Mouse (Mus musculus): ENCODE results near the gene Pde4c. TPM values are rescaled to one million over a fixed set of nuclear protein-coding genes. Genes with fewer than 3 reads are reported as not detected.

The Pde4c gene
- polyA plus RNA-seq, 1 experiment from 2014 or later, result 0.54 TPM

GRCm38 (mm10) chr8:70786291-70787050, 63.0 kb downstream of the Pde4c start:
- WGBS, result 88% methylated on average over 25 of the region's 25 CpGs
- H3K4me1 ChIP-seq (replicated peaks; ENCODE audit: control insufficient read depth, insufficient read depth, low read length), result peaks cover 8% of the 10 kb centered on the region
- H3K36me3 ChIP-seq (ENCODE audit: control insufficient read depth, insufficient read depth), result peaks cover 17% of the 10 kb centered on the region
- no peak overlapping the region for H3K27ac ChIP-seq (ENCODE audit: low read length)
- no peak overlapping the region for H3K4me3 ChIP-seq (replicated peaks; ENCODE audit: low read length)
- no peaks in the 10 kb centered on the region for H3K9me3 ChIP-seq (ENCODE audit: control insufficient read depth, low read length)
- no peak overlapping the region for H3K9ac ChIP-seq (replicated peaks; ENCODE audit: low read depth, low read length)
- no peak for ATAC-seq
- H3K4me2 ChIP-seq (ENCODE audit: low read length), result no peak overlapping the region
- no peaks in the 10 kb centered on the region for H3K27me3 ChIP-seq (replicated peaks; ENCODE audit: control insufficient read depth, insufficient read depth, low read length)

- H3K4me1 ChIP-seq (replicated peaks; ENCODE audit: control insufficient read depth, insufficient read depth, low read length), result peaks cover 14% of the 10 kb centered on the region
- no peak overlapping the region for H3K27ac ChIP-seq (ENCODE audit: low read length)
- no peaks in the 10 kb centered on the region for H3K27me3 ChIP-seq (replicated peaks; ENCODE audit: control insufficient read depth, insufficient read depth, low read length)
- no peak overlapping the region for H3K9ac ChIP-seq (replicated peaks; ENCODE audit: low read depth, low read length)
- peaks cover 16% of the 10 kb centered on the region for H3K36me3 ChIP-seq (ENCODE audit: control insufficient read depth, insufficient read depth)
- WGBS, result 88% methylated on average over 3 of the region's 3 CpGs
- no peak overlapping the region for H3K4me2 ChIP-seq (ENCODE audit: low read length)
- H3K9me3 ChIP-seq (ENCODE audit: control insufficient read depth, low read length), result no peaks in the 10 kb centered on the region
- no peak overlapping the region for H3K4me3 ChIP-seq (replicated peaks; ENCODE audit: low read length)
- no peak for ATAC-seq
Measured at GRCm38 (mm10) chr8:70787051-70787445, 63.5 kb downstream of the Pde4c start.

GRCm38 (mm10) chr8:70787941-70788667, 64.6 kb downstream of the Pde4c start:
- H3K27ac ChIP-seq (ENCODE audit: low read length), result no peak overlapping the region
- WGBS, result 30% methylated on average over 30 of the region's 30 CpGs
- ATAC-seq, result no peak
- H3K9me3 ChIP-seq (ENCODE audit: control insufficient read depth, low read length), result no peaks in the 10 kb centered on the region
- no peak overlapping the region for H3K4me2 ChIP-seq (ENCODE audit: low read length)
- H3K36me3 ChIP-seq (ENCODE audit: control insufficient read depth, insufficient read depth), result peaks cover 14% of the 10 kb centered on the region
- H3K4me1 ChIP-seq (replicated peaks; ENCODE audit: control insufficient read depth, insufficient read depth, low read length), result peaks cover 21% of the 10 kb centered on the region
- no peak overlapping the region for H3K4me3 ChIP-seq (replicated peaks; ENCODE audit: low read length)
- no peak overlapping the region for H3K9ac ChIP-seq (replicated peaks; ENCODE audit: low read depth, low read length)
- no peaks in the 10 kb centered on the region for H3K27me3 ChIP-seq (replicated peaks; ENCODE audit: control insufficient read depth, insufficient read depth, low read length)

GRCm38 (mm10) chr8:70789046-70789445, 65.5 kb downstream of the Pde4c start:
- H3K4me2 ChIP-seq (ENCODE audit: low read length), result no peak overlapping the region

GRCm38 (mm10) chr8:70790846-70791245, 67.3 kb downstream of the Pde4c start:
- ATAC-seq, result no peak
- Histone ChIP-seq H3K9ac (replicated peaks; ENCODE audit: low read depth, low read length) (peak overlapping the region; percentile 1; the same call in 1 of the 2 replicates), H3K4me2 (ENCODE audit: low read length) (peak overlapping the region; percentile 77), H3K36me3 (ENCODE audit: control insufficient read depth, insufficient read depth) (peaks cover 9% of the 10 kb centered on the region), H3K27ac (ENCODE audit: low read length) (no peak overlapping the region), H3K4me3 (replicated peaks; ENCODE audit: low read length) (no peak overlapping the region), H3K27me3 (replicated peaks; ENCODE audit: control insufficient read depth, insufficient read depth, low read length) (no peaks in the 10 kb centered on the region), H3K4me1 (replicated peaks; ENCODE audit: control insufficient read depth, insufficient read depth, low read length) (peaks cover 24% of the 10 kb centered on the region), H3K9me3 (ENCODE audit: control insufficient read depth, low read length) (no peaks in the 10 kb centered on the region)
- WGBS, result 58% methylated on average over 8 of the region's 8 CpGs

More at GRCm38 (mm10) chr8:70789046-70789445, 65.5 kb downstream of the Pde4c start:
- WGBS, result 85% methylated on average over 10 of the region's 10 CpGs
- Histone ChIP-seq H3K4me1 (replicated peaks; ENCODE audit: control insufficient read depth, insufficient read depth, low read length) (peaks cover 24% of the 10 kb centered on the region), H3K4me3 (replicated peaks; ENCODE audit: low read length) (no peak overlapping the region), H3K9ac (replicated peaks; ENCODE audit: low read depth, low read length) (no peak overlapping the region), H3K27me3 (replicated peaks; ENCODE audit: control insufficient read depth, insufficient read depth, low read length) (no peaks in the 10 kb centered on the region), H3K27ac (ENCODE audit: low read length) (no peak overlapping the region), H3K36me3 (ENCODE audit: control insufficient read depth, insufficient read depth) (peaks cover 11% of the 10 kb centered on the region), H3K9me3 (ENCODE audit: control insufficient read depth, low read length) (no peaks in the 10 kb centered on the region)
- no peak for ATAC-seq

- 83% methylated on average over 7 of the region's 7 CpGs for WGBS
- peaks cover 9% of the 10 kb centered on the region for H3K36me3 ChIP-seq (ENCODE audit: control insufficient read depth, insufficient read depth)
- no peaks in the 10 kb centered on the region for H3K27me3 ChIP-seq (replicated peaks; ENCODE audit: control insufficient read depth, insufficient read depth, low read length)
- peak overlapping the region; percentile 77 for H3K4me2 ChIP-seq (ENCODE audit: low read length)
- H3K27ac ChIP-seq (ENCODE audit: low read length), result no peak overlapping the region
- peak overlapping the region; percentile 61 for H3K4me3 ChIP-seq (replicated peaks; ENCODE audit: low read length)
- ATAC-seq, result no peak
- no peaks in the 10 kb centered on the region for H3K9me3 ChIP-seq (ENCODE audit: control insufficient read depth, low read length)
- H3K4me1 ChIP-seq (replicated peaks; ENCODE audit: control insufficient read depth, insufficient read depth, low read length), result peaks cover 24% of the 10 kb centered on the region
- peak overlapping the region; percentile 81; the same call in 1 of the 2 replicates for H3K9ac ChIP-seq (replicated peaks; ENCODE audit: low read depth, low read length)
Measured at GRCm38 (mm10) chr8:70791294-70791701, 67.8 kb downstream of the Pde4c start.

GRCm38 (mm10) chr8:70791975-70792691, 68.6 kb downstream of the Pde4c start:
- H3K4me1 ChIP-seq (replicated peaks; ENCODE audit: control insufficient read depth, insufficient read depth, low read length), result peaks cover 27% of the 10 kb centered on the region
- peaks cover 4% of the 10 kb centered on the region; the same call in 1 of the 2 replicates for H3K36me3 ChIP-seq (ENCODE audit: control insufficient read depth, insufficient read depth)
- H3K27ac ChIP-seq (ENCODE audit: low read length), result peak overlapping the region; percentile 91
- H3K9ac ChIP-seq (replicated peaks; ENCODE audit: low read depth, low read length), result peak overlapping the region; percentile 81
- H3K27me3 ChIP-seq (replicated peaks; ENCODE audit: control insufficient read depth, insufficient read depth, low read length), result no peaks in the 10 kb centered on the region
- WGBS, result 4% methylated on average over 57 of the region's 58 CpGs
- H3K4me2 ChIP-seq (ENCODE audit: low read length), result peak overlapping the region; percentile 77
- peak overlapping the region; percentile 61 for H3K4me3 ChIP-seq (replicated peaks; ENCODE audit: low read length)
- no peaks in the 10 kb centered on the region for H3K9me3 ChIP-seq (ENCODE audit: control insufficient read depth, low read length)
- peak; percentile 85 for ATAC-seq

- ATAC-seq, result no peak
- peak overlapping the region; percentile 61 for H3K4me3 ChIP-seq (replicated peaks; ENCODE audit: low read length)
- peak overlapping the region; percentile 77 for H3K4me2 ChIP-seq (ENCODE audit: low read length)
- no peaks in the 10 kb centered on the region for H3K36me3 ChIP-seq (ENCODE audit: control insufficient read depth, insufficient read depth)
- H3K9ac ChIP-seq (replicated peaks; ENCODE audit: low read depth, low read length), result peak overlapping the region; percentile 81
- WGBS, result under 1% methylated on average over 20 of the region's 20 CpGs
- no peaks in the 10 kb centered on the region for H3K27me3 ChIP-seq (replicated peaks; ENCODE audit: control insufficient read depth, insufficient read depth, low read length)
- H3K4me1 ChIP-seq (replicated peaks; ENCODE audit: control insufficient read depth, insufficient read depth, low read length), result peaks cover 29% of the 10 kb centered on the region
- H3K27ac ChIP-seq (ENCODE audit: low read length), result peak overlapping the region; percentile 91
- H3K9me3 ChIP-seq (ENCODE audit: control insufficient read depth, low read length), result no peaks in the 10 kb centered on the region
Measured at GRCm38 (mm10) chr8:70792700-70793099, 69.2 kb downstream of the Pde4c start.

GRCm38 (mm10) chr8:70794215-70794614, 70.7 kb downstream of the Pde4c start:
- ATAC-seq, result no peak
- Histone ChIP-seq H3K27me3 (replicated peaks; ENCODE audit: control insufficient read depth, insufficient read depth, low read length) (peaks cover 7% of the 10 kb centered on the region), H3K9ac (replicated peaks; ENCODE audit: low read depth, low read length) (no peak overlapping the region), H3K4me2 (ENCODE audit: low read length) (no peak overlapping the region), H3K9me3 (ENCODE audit: control insufficient read depth, low read length) (no peaks in the 10 kb centered on the region), H3K4me1 (replicated peaks; ENCODE audit: control insufficient read depth, insufficient read depth, low read length) (peaks cover 38% of the 10 kb centered on the region), H3K4me3 (replicated peaks; ENCODE audit: low read length) (no peak overlapping the region), H3K27ac (ENCODE audit: low read length) (no peak overlapping the region), H3K36me3 (ENCODE audit: control insufficient read depth, insufficient read depth) (no peaks in the 10 kb centered on the region)
- 88% methylated on average over 2 of the region's 2 CpGs for WGBS
